Mouse (Mus musculus) kidney, postnatal 14 days (tissue): ENCODE measurements around the gene Sf1.

Experiments used
- DNase-seq: peaks from one replicate; pipeline ENCODE4 v3.0.0; 2022; ENCODE audit warnings: mixed read lengths

Gene Sf1

GRCm38 (mm10) chr19:6423241-6423640 is 59.8 kb downstream of the Sf1 start:
- DNase-seq: no peak

GRCm38 (mm10) chr19:6424137-6424881 is 60.8 kb downstream of the Sf1 start:
- DNase-seq: no peak

GRCm38 (mm10) chr19:6425595-6425994 is 62.1 kb downstream of the Sf1 start:
- no peak for DNase-seq

GRCm38 (mm10) chr19:6426703-6427500 is 63.4 kb downstream of the Sf1 start:
- peak; percentile 59 for DNase-seq
